Mouse (Mus musculus) heart, adult 2 months (tissue): ENCODE measurements around the gene Irgm2. TPM values are rescaled to one million over a fixed set of nuclear protein-coding genes. Genes with fewer than 3 reads are reported as not detected.

Experiments
- DNase-seq, 2 experiments: peaks; one replicate each; pipeline ENCODE4 v3.0.0; 2021
- H3K27ac ChIP-seq: fragments of 200-600 bp; 2 replicates; pipeline ENCODE4 v1.8.1; 2022
- H3K27me3 ChIP-seq: fragments of 200-500 bp; 2 replicates; pipeline ENCODE4 v1.6.1; 2012; ENCODE audit warnings: mild to moderate bottlenecking, low read length, inconsistent platforms, mixed read lengths; ENCODE audit not compliant: control insufficient read depth, insufficient read depth
- H3K36me3 ChIP-seq: fragments of 200-500 bp; 2 replicates; pipeline ENCODE4 v1.6.1; 2012; ENCODE audit warnings: low read length, inconsistent platforms; ENCODE audit not compliant: control insufficient read depth, insufficient read depth
- H3K4me1 ChIP-seq: fragments of 200-500 bp; 2 replicates; pipeline ENCODE4 v1.6.1; 2011; ENCODE audit warnings: low read length; ENCODE audit not compliant: control insufficient read depth, insufficient read depth
- H3K4me3 ChIP-seq: fragments of 200-600 bp; 2 replicates; pipeline ENCODE4 v1.8.1; 2022
- H3K79me2 ChIP-seq: fragments of 200-500 bp; replicated peaks from 2 replicates; pipeline ENCODE4 v1.6.1; 2012; ENCODE audit warnings: mild to moderate bottlenecking, inconsistent platforms, low read length, moderate library complexity, mixed read lengths; ENCODE audit not compliant: control insufficient read depth, insufficient read depth
- H3K9ac ChIP-seq: fragments of 200-500 bp; 2 replicates; pipeline ENCODE4 v1.6.1; 2012; ENCODE audit warnings: low read depth, mild to moderate bottlenecking, control low read depth, inconsistent platforms, low read length, mixed read lengths
- CTCF ChIP-seq: fragments of 200-600 bp; IDR thresholded peaks from 2 replicates; pipeline ENCODE4 v1.8.1; 2022; ENCODE audit warnings: antibody characterized with exemption, mild to moderate bottlenecking, moderate library complexity
- EP300 ChIP-seq: fragments of 200-500 bp; IDR thresholded peaks from 2 replicates; pipeline ENCODE4 v1.6.1; 2011; ENCODE audit warnings: low read depth, low read length, control low read depth; ENCODE audit not compliant: insufficient read depth
- POLR2A ChIP-seq: fragments of 200-500 bp; IDR thresholded peaks from 2 replicates; pipeline ENCODE4 v1.6.1; 2011; ENCODE audit warnings: mild to moderate bottlenecking, low read depth, low read length, control low read depth; ENCODE audit not compliant: insufficient read depth
- WGBS: fragments of 180-500 bp; shearing (Covaris S2); methylation state at CpG from one replicate; pipeline ENCODE4 v1.1.7; 2018; 5-methylcytosine and 5-hydroxymethylcytosine counted together
- intact Hi-C: fragments of 180-260 bp; cut with DNase I; formaldehyde crosslinking; loops from one replicate; pipeline ENCODE4 v1.15.1; 2025
- polyA plus RNA-seq: library from polyadenylated mRNA; depleted of rRNA; stranded (reverse); fragments of >200 nt; gene quantifications from 2 replicates; pipeline ENCODE4 v1.2.3, GENCODE M21; 2012
- total RNA-seq, 2 experiments: library from RNA; stranded (reverse); gene quantifications; 2 replicates each; pipeline ENCODE4 v1.2.3; 2021

Gene Irgm2
- total and polyA plus RNA-seq, 3 experiments = 10.6 to 16.4 (median 11.9) TPM

GRCm38 (mm10) chr11:58189675-58190074 is 9.7 kb upstream of the Irgm2 start:
- DNase-seq = no peak
- H3K4me3 ChIP-seq = no peak overlapping the region
- H3K36me3 ChIP-seq = no peaks in the 10 kb centered on the region
- H3K27me3 ChIP-seq = no peaks in the 10 kb centered on the region
- H3K79me2 ChIP-seq = no peaks in the 10 kb centered on the region
- no peak overlapping the region for H3K9ac ChIP-seq
- H3K27ac ChIP-seq = no peak overlapping the region
- peaks cover 5% of the 10 kb centered on the region for H3K4me1 ChIP-seq
- WGBS = 87% methylated on average over 6 of the region's 6 CpGs
- intact Hi-C loops = no loop called here
- TF ChIP-seq POLR2A = no peak
- no peak for TF ChIP-seq EP300

GRCm38 (mm10) chr11:58193326-58193725 is 6.1 kb upstream of the Irgm2 start:
- intact Hi-C loops = no loop called here
- no peak for TF ChIP-seq CTCF
- 0 out of 2 replicates have a peak, but pooled peaks have one; percentile 8 for TF ChIP-seq EP300
- H3K4me3 ChIP-seq = peak overlapping the region; percentile 8; the same call in 1 of the 2 replicates
- peaks cover 5% of the 10 kb centered on the region for H3K4me1 ChIP-seq
- 18% methylated on average over 3 of the region's 3 CpGs for WGBS
- no peak overlapping the region for H3K9ac ChIP-seq
- H3K27me3 ChIP-seq = no peaks in the 10 kb centered on the region
- peak in 1 of 2 experiments; percentile 44 for DNase-seq
- peak overlapping the region; percentile 63 for H3K27ac ChIP-seq
- no peaks in the 10 kb centered on the region for H3K79me2 ChIP-seq
- H3K36me3 ChIP-seq = no peaks in the 10 kb centered on the region

GRCm38 (mm10) chr11:58193860-58194520 is 5.4 kb upstream of the Irgm2 start:
- no peak overlapping the region for H3K4me3 ChIP-seq
- H3K4me1 ChIP-seq = peaks cover 7% of the 10 kb centered on the region
- no peak for DNase-seq
- no peaks in the 10 kb centered on the region for H3K27me3 ChIP-seq
- H3K79me2 ChIP-seq = no peaks in the 10 kb centered on the region
- 36% methylated on average over 4 of the region's 4 CpGs for WGBS
- intact Hi-C loops = no loop called here
- peak overlapping the region; percentile 63 for H3K27ac ChIP-seq
- no peak overlapping the region for H3K9ac ChIP-seq
- TF ChIP-seq EP300 = no peak
- TF ChIP-seq POLR2A = no peak
- TF ChIP-seq CTCF = no peak
- H3K36me3 ChIP-seq = no peaks in the 10 kb centered on the region

- DNase-seq = no peak
- Histone ChIP-seq H3K4me1 (peaks cover 16% of the 10 kb centered on the region), H3K36me3 (no peaks in the 10 kb centered on the region), H3K27me3 (no peaks in the 10 kb centered on the region), H3K79me2 (peaks cover 1% of the 10 kb centered on the region; the same call in 1 of the 2 replicates), H3K4me3 (peak overlapping the region; percentile 85), H3K27ac (peak overlapping the region; percentile 91; the same call in 1 of the 2 replicates), H3K9ac (no peak overlapping the region)
- 92% methylated on average over 4 of the region's 4 CpGs for WGBS
- intact Hi-C loops = no loop called here
- no peak for TF ChIP-seq POLR2A
- TF ChIP-seq EP300 = no peak
- TF ChIP-seq CTCF = no peak
Observed at GRCm38 (mm10) chr11:58198663-58199062, 755 bp upstream of the Irgm2 start.

- no peak for DNase-seq
- H3K4me3 ChIP-seq = peak overlapping the region; percentile 85
- H3K79me2 ChIP-seq = peaks cover 1% of the 10 kb centered on the region; the same call in 1 of the 2 replicates
- WGBS = 72% methylated on average over 4 of the region's 4 CpGs
- H3K9ac ChIP-seq = peak overlapping the region; percentile 60
- intact Hi-C loops = loop anchor here (2.0 kb wide), 2 partner anchors 15 to 25 kb away; no protein-coding TSS in a partner anchor
- H3K36me3 ChIP-seq = no peaks in the 10 kb centered on the region
- TF ChIP-seq CTCF (no peak), EP300 (no peak), POLR2A (no peak)
- H3K27ac ChIP-seq = peak overlapping the region; percentile 91
- peaks cover 12% of the 10 kb centered on the region for H3K4me1 ChIP-seq
- H3K27me3 ChIP-seq = no peaks in the 10 kb centered on the region
Observed at GRCm38 (mm10) chr11:58200226-58200625, 808 bp downstream of the Irgm2 start.

GRCm38 (mm10) chr11:58201052-58201451 is 1.6 kb downstream of the Irgm2 start:
- H3K79me2 ChIP-seq = peaks cover 1% of the 10 kb centered on the region; the same call in 1 of the 2 replicates
- TF ChIP-seq CTCF = no peak
- no peak for TF ChIP-seq POLR2A
- no peak for TF ChIP-seq EP300
- H3K4me1 ChIP-seq = peaks cover 12% of the 10 kb centered on the region
- WGBS = 77% methylated on average over 12 of the region's 12 CpGs
- H3K4me3 ChIP-seq = no peak overlapping the region
- no peak for DNase-seq
- H3K36me3 ChIP-seq = no peaks in the 10 kb centered on the region
- H3K9ac ChIP-seq = no peak overlapping the region
- no peak overlapping the region for H3K27ac ChIP-seq
- H3K27me3 ChIP-seq = no peaks in the 10 kb centered on the region
- intact Hi-C loops = loop anchor here (2.0 kb wide), 2 partner anchors 14 to 24 kb away; no protein-coding TSS in a partner anchor
